Mouse (Mus musculus): ENCODE measurements at regions not wholly inside any gene's neighbourhood (a gene's known extent, or its start where the extent isn't known, plus 50 kb on each side); places are given as distances from the start of the nearest gene placed in this dataset.

- DNase-seq (ENCODE audit: low spot score) = no peak
These were observed 173.4 kb upstream of the Dph6 start for GRCm38 (mm10) chr2:114828192-114828591.

- DNase-seq (ENCODE audit: low spot score) = no peak
These were observed 180.9 kb upstream of the Dph6 start for GRCm38 (mm10) chr2:114835694-114836093.

GRCm38 (mm10) chr2:114843696-114844388, 189.1 kb upstream of the Dph6 start:
- DNase-seq (ENCODE audit: low spot score) = no peak

GRCm38 (mm10) chr2:114844389-114844771, 189.6 kb upstream of the Dph6 start:
- DNase-seq (ENCODE audit: low spot score) = no peak

GRCm38 (mm10) chr2:114848439-114848838, 193.7 kb upstream of the Dph6 start:
- DNase-seq (ENCODE audit: low spot score) = no peak

- DNase-seq (ENCODE audit: low spot score) = no peak
These were observed 194.2 kb upstream of the Dph6 start for GRCm38 (mm10) chr2:114848914-114849313.

GRCm38 (mm10) chr2:114853715-114854530, 199.2 kb upstream of the Dph6 start:
- peak; percentile 37 for DNase-seq (ENCODE audit: low spot score)

GRCm38 (mm10) chr2:114872272-114872671, 217.5 kb upstream of the Dph6 start:
- DNase-seq (ENCODE audit: low spot score) = no peak

- DNase-seq (ENCODE audit: low spot score) = no peak
These were observed 218.3 kb upstream of the Dph6 start for GRCm38 (mm10) chr2:114873090-114873489.

GRCm38 (mm10) chr2:114879084-114879483, 224.3 kb upstream of the Dph6 start:
- DNase-seq (ENCODE audit: low spot score) = no peak

- no peak for DNase-seq (ENCODE audit: low spot score)
These were observed 225.0 kb upstream of the Dph6 start for GRCm38 (mm10) chr2:114879784-114880183.

GRCm38 (mm10) chr2:114885734-114886260, 231.0 kb upstream of the Dph6 start:
- DNase-seq (ENCODE audit: low spot score) = no peak

- DNase-seq (ENCODE audit: low spot score) = no peak
These were observed 244.0 kb upstream of the Dph6 start for GRCm38 (mm10) chr2:114898812-114899211.

- no peak for DNase-seq (ENCODE audit: low spot score)
These were observed 257.2 kb upstream of the Dph6 start for GRCm38 (mm10) chr2:114911845-114912500.

- DNase-seq (ENCODE audit: low spot score) = no peak
These were observed 260.4 kb upstream of the Dph6 start for GRCm38 (mm10) chr2:114915025-114915690.

- DNase-seq (ENCODE audit: low spot score) = no peak
These were observed 263.9 kb upstream of the Dph6 start for GRCm38 (mm10) chr2:114918420-114919332.

- DNase-seq (ENCODE audit: low spot score) = no peak
These were observed 269.1 kb upstream of the Dph6 start for GRCm38 (mm10) chr2:114923911-114924310.

GRCm38 (mm10) chr2:114935436-114935835, 280.7 kb upstream of the Dph6 start:
- no peak for DNase-seq (ENCODE audit: low spot score)

GRCm38 (mm10) chr2:114938416-114939147, 283.8 kb upstream of the Dph6 start:
- DNase-seq (ENCODE audit: low spot score) = no peak

GRCm38 (mm10) chr2:114966111-114966510, 311.3 kb upstream of the Dph6 start:
- no peak for DNase-seq (ENCODE audit: low spot score)

Data from gastrocnemius, adult 18-20 months (tissue).